Mouse (Mus musculus) urinary bladder, adult 18-20 months (tissue): ENCODE results near the gene Pdss2.
A peak's percentile ranks its signal among the peaks of the same experiment; 100 is the strongest.

Source experiments
- DNase-seq, 2 experiments: peaks; one replicate each; pipeline ENCODE4 v3.0.0; 2022; ENCODE audit warnings: low spot score in 2 of 2, mixed read lengths in 2 of 2

Pdss2 gene

GRCm38 (mm10) chr10:43435757-43436156 lies 214.5 kb downstream of the Pdss2 start:
- no peak for DNase-seq

- no peak for DNase-seq
Observed at GRCm38 (mm10) chr10:43439492-43439941, 218.2 kb downstream of the Pdss2 start.

GRCm38 (mm10) chr10:43440050-43440449 lies 218.8 kb downstream of the Pdss2 start:
- DNase-seq: no peak

- no peak for DNase-seq
Observed at GRCm38 (mm10) chr10:43440981-43441740, 219.9 kb downstream of the Pdss2 start.

- no peak for DNase-seq
Observed at GRCm38 (mm10) chr10:43448656-43449055, 227.4 kb downstream of the Pdss2 start.

- peak; percentile 10 to 41 for DNase-seq
Observed at GRCm38 (mm10) chr10:43451848-43452662, 230.8 kb downstream of the Pdss2 start.

- DNase-seq: no peak
Observed at GRCm38 (mm10) chr10:43452663-43452996, 231.3 kb downstream of the Pdss2 start.

- DNase-seq: no peak
Observed at GRCm38 (mm10) chr10:43454219-43454618, 232.9 kb downstream of the Pdss2 start.

GRCm38 (mm10) chr10:43454671-43455070 lies 233.4 kb downstream of the Pdss2 start:
- no peak for DNase-seq

GRCm38 (mm10) chr10:43462821-43463220 lies 241.5 kb downstream of the Pdss2 start:
- DNase-seq: no peak

GRCm38 (mm10) chr10:43463227-43463626 lies 241.9 kb downstream of the Pdss2 start:
- DNase-seq: no peak

- no peak for DNase-seq
Observed at GRCm38 (mm10) chr10:43466223-43466622, 244.9 kb downstream of the Pdss2 start.

- no peak for DNase-seq
Observed at GRCm38 (mm10) chr10:43467659-43468058, 246.4 kb downstream of the Pdss2 start.

GRCm38 (mm10) chr10:43468293-43468692 lies 247.0 kb downstream of the Pdss2 start:
- DNase-seq: no peak

GRCm38 (mm10) chr10:43475376-43475775 lies 254.1 kb downstream of the Pdss2 start:
- DNase-seq: no peak

- no peak for DNase-seq
Observed at GRCm38 (mm10) chr10:43477459-43477858, 256.2 kb downstream of the Pdss2 start.

- DNase-seq: peak; percentile 33 to 45
Observed at GRCm38 (mm10) chr10:43477865-43478681, 256.8 kb downstream of the Pdss2 start.

GRCm38 (mm10) chr10:43478751-43479435 lies 257.6 kb downstream of the Pdss2 start, which contains the start of gene Bend3:
Gene Bend3 (plus strand): TSS chr10:43478831.
- peak; percentile 10 to 59 for DNase-seq

- peak; percentile 75 to 80 for DNase-seq
Observed at GRCm38 (mm10) chr10:43479436-43480157, 258.3 kb downstream of the Pdss2 start.

- no peak for DNase-seq
Observed at GRCm38 (mm10) chr10:43480227-43480849, 259.1 kb downstream of the Pdss2 start.
